Mouse (Mus musculus): Measurements from ENCODE around the gene Ppil1. TPM values are rescaled to one million over a fixed set of nuclear protein-coding genes. Genes with fewer than 3 reads are reported as not detected.

The Ppil1 gene
- total and polyA plus RNA-seq, 3 experiments: 115 to 135 (median 122) TPM

GRCm38 (mm10) chr17:29305058-29305806 is 41.2 kb upstream of the Ppil1 start:
- no peak overlapping the region for H3K9ac ChIP-seq (ENCODE audit: control insufficient read depth, low read depth, low read length, poor library complexity, severe bottlenecking)
- TF ChIP-seq CHD1 (IDR thresholded peaks at IDR 0.05; ENCODE audit: low read depth, low read length): no peak
- TF ChIP-seq RCOR1 (IDR thresholded peaks at IDR 0.05; ENCODE audit: low read depth, low read length): no peak
- TF ChIP-seq POLR2AphosphoS5 (IDR thresholded peaks at IDR 0.05; ENCODE audit: borderline replicate concordance, low read depth, low read length): no peak
- no peak for TF ChIP-seq ELF1 (IDR thresholded peaks at IDR 0.05; ENCODE audit: low read depth, low read length)
- no peak for TF ChIP-seq ZNF384 (IDR thresholded peaks at IDR 0.05; ENCODE audit: low read depth, low read length)
- no peak for TF ChIP-seq MYC (IDR thresholded peaks at IDR 0.05; ENCODE audit: low read depth, low read length)
- TF ChIP-seq TBP (IDR thresholded peaks at IDR 0.05; ENCODE audit: low read depth, low read length): no peak
- no peak for TF ChIP-seq POLR2AphosphoS2 (IDR thresholded peaks at IDR 0.05; ENCODE audit: low read length)
- no peaks in the 10 kb centered on the region for H3K79me2 ChIP-seq (ENCODE audit: control insufficient read depth, insufficient read depth, low read length, poor library complexity)
- no peaks in the 10 kb centered on the region for H3K4me1 ChIP-seq (ENCODE audit: control insufficient read depth in 1 of 2, insufficient read depth in 2 of 2, low read length in 2 of 2)
- no peak for DNase-seq (ENCODE audit: low read depth, low spot score)
- H3K4me3 ChIP-seq (ENCODE audit: control insufficient read depth in 1 of 2, insufficient read depth in 1 of 2, low read depth in 2 of 2, low read length in 2 of 2): no peak overlapping the region
- H3K9me3 ChIP-seq (replicated peaks; ENCODE audit: insufficient read depth, low read length): no peaks in the 10 kb centered on the region
- H3K36me3 ChIP-seq (ENCODE audit: control insufficient read depth in 1 of 2, insufficient read depth in 2 of 2, low read length in 2 of 2): peaks cover 0 to under 1% of the 10 kb centered on the region in 2 experiments; a peak in 2 of 4 replicates
- no peaks in the 10 kb centered on the region for H3K27me3 ChIP-seq (ENCODE audit: control insufficient read depth in 1 of 2, insufficient read depth in 2 of 2, low read length in 2 of 2)
- H3K27ac ChIP-seq (ENCODE audit: control insufficient read depth, low read depth, low read length): no peak overlapping the region

DNA sequence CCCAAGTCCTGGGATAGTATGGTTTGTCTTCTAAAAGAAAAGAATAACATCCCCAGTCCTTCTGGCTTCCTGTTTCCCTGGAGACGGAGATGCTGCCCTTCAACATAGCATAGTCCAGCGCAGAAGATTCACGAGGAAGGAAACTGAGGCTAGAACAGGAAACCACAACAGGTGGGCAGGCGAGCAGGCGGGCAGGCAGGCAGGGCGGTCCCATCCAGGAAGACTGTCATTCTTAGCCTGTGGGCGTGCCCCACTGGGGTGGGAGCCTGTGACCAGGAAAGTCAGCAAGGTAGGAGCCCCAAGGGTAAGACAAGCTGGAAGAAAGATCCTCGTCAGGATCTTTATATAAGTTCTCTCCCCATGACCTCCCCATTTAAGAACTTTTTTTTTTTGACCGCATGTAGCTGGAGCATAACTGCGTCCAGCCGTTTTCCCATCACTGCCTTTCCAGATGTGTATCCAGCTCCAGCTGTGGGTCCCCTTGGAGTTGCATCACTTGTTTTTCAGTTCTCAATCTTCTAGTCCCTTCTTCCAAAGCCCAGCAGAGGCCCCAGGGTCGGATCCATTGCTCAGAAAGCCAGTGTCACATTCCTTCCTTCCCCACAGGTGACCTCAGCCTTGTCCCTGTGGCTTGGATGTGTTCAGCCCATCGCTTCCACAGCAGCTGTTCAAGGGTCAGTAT is 40.5 kb upstream of the Ppil1 start:
- peaks cover 0 to 4% of the 10 kb centered on the region in 2 experiments; a peak in 2 of 4 replicates for H3K36me3 ChIP-seq (ENCODE audit: control insufficient read depth in 1 of 2, insufficient read depth in 2 of 2, low read length in 2 of 2)
- H3K27ac ChIP-seq (ENCODE audit: control insufficient read depth, low read depth, low read length): no peak overlapping the region
- no peaks in the 10 kb centered on the region for H3K4me1 ChIP-seq (ENCODE audit: control insufficient read depth in 1 of 2, insufficient read depth in 2 of 2, low read length in 2 of 2)
- H3K9ac ChIP-seq (ENCODE audit: control insufficient read depth, low read depth, low read length, poor library complexity, severe bottlenecking): no peak overlapping the region
- H3K79me2 ChIP-seq (ENCODE audit: control insufficient read depth, insufficient read depth, low read length, poor library complexity): no peaks in the 10 kb centered on the region
- no peaks in the 10 kb centered on the region for H3K27me3 ChIP-seq (ENCODE audit: control insufficient read depth in 1 of 2, insufficient read depth in 2 of 2, low read length in 2 of 2)
- no peaks in the 10 kb centered on the region for H3K9me3 ChIP-seq (replicated peaks; ENCODE audit: insufficient read depth, low read length)
- TF ChIP-seq TCF12 (IDR thresholded peaks at IDR 0.05; ENCODE audit: low read depth, low read length) (no peak), SIN3A (IDR thresholded peaks at IDR 0.05; ENCODE audit: low read length) (no peak), HCFC1 (IDR thresholded peaks at IDR 0.05; ENCODE audit: low read depth, low read length) (no peak), POLR2A (IDR thresholded peaks at IDR 0.05; ENCODE audit: control insufficient read depth in 1 of 2, insufficient read depth in 1 of 2, low read depth in 1 of 2, low read length in 2 of 2, poor library complexity in 1 of 2) (no peak), EP300 (IDR thresholded peaks at IDR 0.05; ENCODE audit: low read depth in 1 of 2, low read length in 2 of 2) (no peak), MXI1 (IDR thresholded peaks at IDR 0.05; ENCODE audit: low read depth, low read length) (no peak), POLR2AphosphoS2 (IDR thresholded peaks at IDR 0.05; ENCODE audit: low read length) (no peak; the same call in 1 of the 2 replicates), UBTF (IDR thresholded peaks at IDR 0.05; ENCODE audit: borderline replicate concordance, insufficient read depth, low read depth, low read length) (no peak), JUND (IDR thresholded peaks at IDR 0.05; ENCODE audit: low read depth, low read length) (no peak), SMC3 (IDR thresholded peaks at IDR 0.05; ENCODE audit: low read depth, low read length) (no peak), MEF2A (IDR thresholded peaks at IDR 0.05; ENCODE audit: extremely low read depth, insufficient replicate concordance, low read depth, low read length, poor library complexity, severe bottlenecking) (no peak)
- no peak for DNase-seq (ENCODE audit: low read depth, low spot score)
- H3K4me3 ChIP-seq (ENCODE audit: control insufficient read depth in 1 of 2, insufficient read depth in 1 of 2, low read depth in 2 of 2, low read length in 2 of 2): no peak overlapping the region

Data from MEL (cell line).